Mouse (Mus musculus): ENCODE results near the gene Fam168a. TPM values are rescaled to one million over a fixed set of nuclear protein-coding genes. Genes with fewer than 3 reads are reported as not detected.

Fam168a gene
- polyA plus RNA-seq, 1 experiment from 2014 or later: 15.5 TPM

- Histone ChIP-seq H3K9me3 (ENCODE audit: control insufficient read depth, low read length) (no peaks in the 10 kb centered on the region), H3K27me3 (ENCODE audit: control insufficient read depth, insufficient read depth, low read length) (no peaks in the 10 kb centered on the region), H3K36me3 (ENCODE audit: control insufficient read depth, insufficient read depth, low read length) (no peaks in the 10 kb centered on the region), H3K4me1 (replicated peaks; ENCODE audit: control insufficient read depth, insufficient read depth) (no peaks in the 10 kb centered on the region), H3K27ac (replicated peaks) (no peak overlapping the region), H3K9ac (ENCODE audit: low read length) (no peak overlapping the region), H3K4me2 (replicated peaks; ENCODE audit: low read depth) (no peak overlapping the region), H3K4me3 (ENCODE audit: low read depth, low read length) (no peak overlapping the region)
- no peak for TF ChIP-seq CTCF (IDR thresholded peaks at IDR 0.05; ENCODE audit: low read depth)
- TF ChIP-seq EP300 (optimal IDR thresholded peaks at IDR 0.05): no peak
- DNase-seq (ENCODE audit: low spot score): no peak
- 68% methylated on average over 2 of the region's 2 CpGs for WGBS
- ATAC-seq (ENCODE audit: low FRiP score, low TSS enrichment): no peak
Observed at GRCm38 (mm10) chr7:100817442-100817760, 111.0 kb downstream of the Fam168a start.

- Histone ChIP-seq H3K4me1 (replicated peaks; ENCODE audit: control insufficient read depth, insufficient read depth) (no peaks in the 10 kb centered on the region), H3K9me3 (ENCODE audit: control insufficient read depth, low read length) (no peaks in the 10 kb centered on the region), H3K9ac (ENCODE audit: low read length) (no peak overlapping the region), H3K27ac (replicated peaks) (no peak overlapping the region), H3K4me2 (replicated peaks; ENCODE audit: low read depth) (no peak overlapping the region), H3K4me3 (ENCODE audit: low read depth, low read length) (no peak overlapping the region), H3K27me3 (ENCODE audit: control insufficient read depth, insufficient read depth, low read length) (no peaks in the 10 kb centered on the region), H3K36me3 (ENCODE audit: control insufficient read depth, insufficient read depth, low read length) (no peaks in the 10 kb centered on the region)
- TF ChIP-seq CTCF (IDR thresholded peaks at IDR 0.05; ENCODE audit: low read depth): peak; percentile 73
- no peak for TF ChIP-seq EP300 (optimal IDR thresholded peaks at IDR 0.05)
- DNase-seq (ENCODE audit: low spot score): no peak
- no peak for ATAC-seq (ENCODE audit: low FRiP score, low TSS enrichment)
- 90% methylated on average over 4 of the region's 4 CpGs for WGBS
Observed at GRCm38 (mm10) chr7:100818401-100819064, 112.1 kb downstream of the Fam168a start.

GRCm38 (mm10) chr7:100824661-100825060 lies 118.2 kb downstream of the Fam168a start:
- H3K36me3 ChIP-seq (ENCODE audit: control insufficient read depth, insufficient read depth, low read length): no peaks in the 10 kb centered on the region; the same call in 1 of the 2 replicates
- DNase-seq (ENCODE audit: low spot score) (no peak), ATAC-seq (ENCODE audit: low FRiP score, low TSS enrichment) (no peak)
- no peaks in the 10 kb centered on the region for H3K4me1 ChIP-seq (replicated peaks; ENCODE audit: control insufficient read depth, insufficient read depth)
- no peaks in the 10 kb centered on the region for H3K27me3 ChIP-seq (ENCODE audit: control insufficient read depth, insufficient read depth, low read length)
- no peak overlapping the region for H3K4me3 ChIP-seq (ENCODE audit: low read depth, low read length)
- WGBS: 87% methylated on average over 3 of the region's 3 CpGs
- no peak overlapping the region for H3K27ac ChIP-seq (replicated peaks)
- H3K9ac ChIP-seq (ENCODE audit: low read length): no peak overlapping the region
- H3K9me3 ChIP-seq (ENCODE audit: control insufficient read depth, low read length): no peaks in the 10 kb centered on the region
- TF ChIP-seq EP300 (optimal IDR thresholded peaks at IDR 0.05) (no peak), CTCF (IDR thresholded peaks at IDR 0.05; ENCODE audit: low read depth) (no peak)
- no peak overlapping the region for H3K4me2 ChIP-seq (replicated peaks; ENCODE audit: low read depth)

- no peaks in the 10 kb centered on the region for H3K9me3 ChIP-seq (ENCODE audit: control insufficient read depth, low read length)
- H3K4me3 ChIP-seq (ENCODE audit: low read depth, low read length): no peak overlapping the region
- no peak overlapping the region for H3K4me2 ChIP-seq (replicated peaks; ENCODE audit: low read depth)
- TF ChIP-seq EP300 (optimal IDR thresholded peaks at IDR 0.05) (no peak), CTCF (IDR thresholded peaks at IDR 0.05; ENCODE audit: low read depth) (no peak)
- DNase-seq (ENCODE audit: low spot score) (no peak), ATAC-seq (ENCODE audit: low FRiP score, low TSS enrichment) (no peak)
- no peaks in the 10 kb centered on the region; the same call in 1 of the 2 replicates for H3K36me3 ChIP-seq (ENCODE audit: control insufficient read depth, insufficient read depth, low read length)
- H3K27me3 ChIP-seq (ENCODE audit: control insufficient read depth, insufficient read depth, low read length): no peaks in the 10 kb centered on the region
- no peak overlapping the region for H3K27ac ChIP-seq (replicated peaks)
- WGBS: 82% methylated on average over 2 of the region's 2 CpGs
- no peaks in the 10 kb centered on the region for H3K4me1 ChIP-seq (replicated peaks; ENCODE audit: control insufficient read depth, insufficient read depth)
- no peak overlapping the region for H3K9ac ChIP-seq (ENCODE audit: low read length)
Observed at GRCm38 (mm10) chr7:100828549-100828948, 122.1 kb downstream of the Fam168a start.

- Histone ChIP-seq H3K27me3 (ENCODE audit: control insufficient read depth, insufficient read depth, low read length) (no peaks in the 10 kb centered on the region), H3K4me3 (ENCODE audit: low read depth, low read length) (no peak overlapping the region), H3K4me1 (replicated peaks; ENCODE audit: control insufficient read depth, insufficient read depth) (no peaks in the 10 kb centered on the region), H3K9ac (ENCODE audit: low read length) (no peak overlapping the region), H3K9me3 (ENCODE audit: control insufficient read depth, low read length) (no peaks in the 10 kb centered on the region), H3K36me3 (ENCODE audit: control insufficient read depth, insufficient read depth, low read length) (peaks cover 3% of the 10 kb centered on the region; the same call in 1 of the 2 replicates), H3K27ac (replicated peaks) (no peak overlapping the region), H3K4me2 (replicated peaks; ENCODE audit: low read depth) (no peak overlapping the region)
- no peak for DNase-seq (ENCODE audit: low spot score)
- TF ChIP-seq EP300 (optimal IDR thresholded peaks at IDR 0.05): no peak
- no peak for TF ChIP-seq CTCF (IDR thresholded peaks at IDR 0.05; ENCODE audit: low read depth)
- WGBS: 84% methylated on average over 1 of the region's 1 CpGs
- no peak for ATAC-seq (ENCODE audit: low FRiP score, low TSS enrichment)
Observed at GRCm38 (mm10) chr7:100833859-100834258, 127.4 kb downstream of the Fam168a start.

GRCm38 (mm10) chr7:100835168-100835567 lies 128.7 kb downstream of the Fam168a start:
- Histone ChIP-seq H3K27me3 (ENCODE audit: control insufficient read depth, insufficient read depth, low read length) (no peaks in the 10 kb centered on the region), H3K9me3 (ENCODE audit: control insufficient read depth, low read length) (no peaks in the 10 kb centered on the region), H3K9ac (ENCODE audit: low read length) (no peak overlapping the region), H3K4me3 (ENCODE audit: low read depth, low read length) (no peak overlapping the region), H3K4me1 (replicated peaks; ENCODE audit: control insufficient read depth, insufficient read depth) (no peaks in the 10 kb centered on the region), H3K27ac (replicated peaks) (no peak overlapping the region), H3K4me2 (replicated peaks; ENCODE audit: low read depth) (no peak overlapping the region), H3K36me3 (ENCODE audit: control insufficient read depth, insufficient read depth, low read length) (peaks cover 3% of the 10 kb centered on the region; the same call in 1 of the 2 replicates)
- DNase-seq (ENCODE audit: low spot score) (no peak), ATAC-seq (ENCODE audit: low FRiP score, low TSS enrichment) (no peak)
- WGBS: 89% methylated on average over 7 of the region's 7 CpGs
- TF ChIP-seq CTCF (IDR thresholded peaks at IDR 0.05; ENCODE audit: low read depth): no peak
- TF ChIP-seq EP300 (optimal IDR thresholded peaks at IDR 0.05): no peak
